Mouse (Mus musculus) forebrain, embryonic 14.5 days (tissue): ENCODE measurements around the gene Iqschfp. TPM values are rescaled to one million over a fixed set of nuclear protein-coding genes. Genes with fewer than 3 reads are reported as not detected.

Experiments used
- ATAC-seq: fragments of 200-750 bp; cut with Nextera tagmentation; 2 replicates; pipeline ENCODE4 v1.8.0; 2017; ENCODE audit warnings: mild to moderate bottlenecking, moderate library complexity
- DNase-seq: peaks from one replicate; pipeline ENCODE4 v3.0.0-alpha.2; 2015; ENCODE audit warnings: low spot score
- H3K27ac ChIP-seq: fragments of 300-500 bp; sonication (generic); 2 replicates; pipeline ENCODE4 v1.5.1; 2014; ENCODE audit warnings: low read depth, mild to moderate bottlenecking, control low read depth, low read length, moderate library complexity
- H3K27me3 ChIP-seq: fragments of 300-500 bp; sonication (generic); replicated peaks from 2 replicates; pipeline ENCODE4 v1.6.1; 2014; ENCODE audit warnings: low read length, control low read depth, mixed read lengths; ENCODE audit not compliant: control insufficient read depth, insufficient read depth
- H3K36me3 ChIP-seq: fragments of 300-500 bp; sonication (generic); 2 replicates; pipeline ENCODE4 v1.6.1; 2014; ENCODE audit warnings: low read length, control low read depth; ENCODE audit not compliant: control insufficient read depth, insufficient read depth
- H3K4me1 ChIP-seq: fragments of 300-500 bp; sonication (generic); 2 replicates; pipeline ENCODE4 v1.6.1; 2014; ENCODE audit warnings: antibody characterized with exemption, low read length, control low read depth; ENCODE audit not compliant: control insufficient read depth, insufficient read depth
- H3K4me2 ChIP-seq: fragments of 300-500 bp; sonication (generic); 2 replicates; pipeline ENCODE4 v1.6.1; 2014; ENCODE audit warnings: mild to moderate bottlenecking, control low read depth, low read length
- H3K4me3 ChIP-seq: fragments of 300-500 bp; sonication (generic); 2 replicates; pipeline ENCODE4 v1.5.1; 2014; ENCODE audit warnings: low read depth, low read length, control low read depth
- H3K9ac ChIP-seq: fragments of 300-500 bp; sonication (generic); 2 replicates; pipeline ENCODE4 v1.6.1; 2014; ENCODE audit warnings: mild to moderate bottlenecking, low read length, control low read depth, moderate library complexity
- H3K9me3 ChIP-seq: fragments of 300-500 bp; sonication (generic); replicated peaks from 2 replicates; pipeline ENCODE4 v1.6.1; 2016; ENCODE audit warnings: low read length, control low read depth, mixed read lengths; ENCODE audit not compliant: control insufficient read depth
- WGBS: fragments of 180-500 bp; shearing (Covaris S2); extraction: QIAGEN DNeasy Blood & Tissue Kit; methylation state at CpG from one replicate; pipeline ENCODE4 v1.1.7; 2014; 5-methylcytosine and 5-hydroxymethylcytosine counted together
- polyA plus RNA-seq: library from polyadenylated mRNA; unstranded; fragments of >200 nt; fragmentation: Nextera tagmentation; extraction: Ambion mirVana; gene quantifications from 2 replicates; pipeline ENCODE4 v1.2.1, GENCODE M21; 2014

Iqschfp gene
- polyA plus RNA-seq, 1 experiment from 2014 or later, result 2.8 TPM

DNA sequence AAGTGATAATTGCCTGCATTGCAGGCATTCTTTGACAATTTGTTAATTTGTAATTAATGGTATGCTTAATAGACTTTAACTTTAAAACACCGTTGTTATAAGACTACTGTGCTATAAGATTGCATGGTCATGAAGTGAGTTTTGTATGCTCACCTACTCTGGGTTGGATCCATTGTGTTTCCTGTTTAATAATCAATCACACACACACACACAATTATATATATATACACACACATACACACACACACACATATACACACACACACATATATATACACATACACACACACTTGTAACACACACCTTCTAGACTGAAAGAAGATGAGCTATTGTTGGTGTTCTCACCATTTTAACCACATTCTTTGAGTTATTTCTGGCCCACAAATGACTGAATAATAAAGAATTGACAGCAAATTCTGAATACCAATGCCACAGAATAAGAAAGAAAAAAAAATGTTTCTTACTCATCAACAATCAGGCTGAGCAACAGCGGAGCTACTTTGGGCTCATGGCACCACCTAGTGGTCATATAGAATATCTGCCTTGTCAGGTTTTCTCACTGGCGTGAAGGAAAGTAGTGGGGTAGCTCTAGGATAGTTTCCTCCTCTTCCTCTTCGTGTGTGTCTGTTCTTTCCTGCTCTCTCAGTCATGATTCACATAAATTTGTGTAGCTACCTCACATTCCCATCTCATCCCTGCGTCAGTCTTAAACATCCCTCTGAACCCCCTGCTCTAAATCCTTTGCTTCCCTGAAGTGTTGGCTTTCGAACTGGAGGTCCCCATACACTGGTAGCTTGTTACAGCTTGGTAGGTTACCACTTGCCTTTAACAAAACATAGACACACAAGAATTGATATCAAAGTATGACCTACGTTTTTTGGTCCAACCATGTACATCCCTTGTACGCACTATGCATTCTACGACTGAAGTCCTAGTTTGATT is 153.7 kb downstream of the Iqschfp start:
- H3K27ac ChIP-seq, result no peak overlapping the region
- H3K4me3 ChIP-seq, result no peak overlapping the region
- 48% methylated on average over 9 of the region's 9 CpGs for WGBS
- H3K36me3 ChIP-seq, result no peaks in the 10 kb centered on the region
- no peak overlapping the region for H3K4me2 ChIP-seq
- peak; percentile 70 for ATAC-seq
- H3K9ac ChIP-seq, result no peak overlapping the region
- DNase-seq, result peak; percentile 91
- no peaks in the 10 kb centered on the region for H3K27me3 ChIP-seq
- no peaks in the 10 kb centered on the region for H3K4me1 ChIP-seq
- H3K9me3 ChIP-seq, result no peaks in the 10 kb centered on the region

GRCm38 (mm10) chr3:68053538-68053937 is 161.5 kb downstream of the Iqschfp start:
- peak; percentile 71 for DNase-seq
- H3K4me2 ChIP-seq, result no peak overlapping the region
- H3K27me3 ChIP-seq, result 0 out of 2 replicates have a peak, but pooled peaks cover 3% of the 10 kb centered on the region
- ATAC-seq, result no peak
- no peak overlapping the region for H3K4me3 ChIP-seq
- H3K36me3 ChIP-seq, result no peaks in the 10 kb centered on the region
- WGBS, result 47% methylated on average over 2 of the region's 2 CpGs
- H3K9me3 ChIP-seq, result no peaks in the 10 kb centered on the region
- no peak overlapping the region for H3K27ac ChIP-seq
- no peaks in the 10 kb centered on the region for H3K4me1 ChIP-seq
- no peak overlapping the region for H3K9ac ChIP-seq

GRCm38 (mm10) chr3:68055071-68055470 is 163.0 kb downstream of the Iqschfp start:
- WGBS, result 63% methylated on average over 13 of the region's 13 CpGs
- H3K4me1 ChIP-seq, result no peaks in the 10 kb centered on the region
- no peaks in the 10 kb centered on the region for H3K36me3 ChIP-seq
- H3K9me3 ChIP-seq, result no peaks in the 10 kb centered on the region
- H3K27me3 ChIP-seq, result 0 out of 2 replicates have a peak, but pooled peaks cover 3% of the 10 kb centered on the region
- H3K4me2 ChIP-seq, result no peak overlapping the region
- no peak overlapping the region for H3K27ac ChIP-seq
- no peak for ATAC-seq
- DNase-seq, result no peak
- no peak overlapping the region for H3K9ac ChIP-seq
- no peak overlapping the region for H3K4me3 ChIP-seq

DNA sequence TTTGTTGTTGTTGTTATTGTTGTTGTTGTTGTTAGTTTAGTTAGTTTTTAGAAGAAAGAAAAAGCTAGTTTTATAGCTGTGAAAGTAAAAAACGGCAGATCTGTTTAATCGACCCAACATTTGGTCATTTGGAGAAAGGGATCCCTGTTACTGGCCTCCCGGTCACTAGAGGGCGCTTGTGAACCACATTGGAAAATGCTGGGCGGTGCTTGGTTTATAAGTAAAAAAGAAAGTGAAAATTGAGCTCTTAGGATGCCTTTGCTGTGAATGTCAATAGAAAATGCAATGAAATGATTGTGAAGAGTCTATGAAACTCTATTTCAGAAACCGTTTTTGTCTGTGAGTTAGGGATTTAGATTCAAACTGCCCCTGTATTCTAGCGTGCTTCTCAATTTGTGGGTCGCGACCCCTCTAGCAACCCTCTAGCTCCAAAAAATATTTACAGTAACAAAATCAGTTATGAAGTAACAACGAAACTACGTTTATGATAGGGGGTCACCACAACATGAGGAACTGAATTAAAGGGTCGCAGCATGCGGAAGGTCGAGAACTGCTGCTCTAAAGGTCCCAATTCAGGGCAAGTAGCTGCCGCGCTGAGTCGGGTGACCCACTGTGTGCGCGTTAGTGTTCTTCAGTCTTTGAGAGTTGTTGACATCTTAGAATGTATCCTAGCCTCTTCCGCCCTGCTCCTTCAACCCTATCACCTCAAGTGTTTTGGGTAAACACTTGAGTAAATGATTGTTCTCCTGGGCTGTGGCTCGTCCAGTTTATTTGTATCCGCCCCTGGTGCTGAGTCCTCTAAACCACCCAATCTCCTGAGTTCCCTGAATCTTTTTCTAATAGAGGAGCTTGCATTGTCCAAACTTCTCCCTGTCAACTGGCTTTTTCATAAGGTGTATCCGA is 164.6 kb downstream of the Iqschfp start:
- no peak for ATAC-seq
- 0 out of 2 replicates have a peak overlapping the region, but pooled peaks have one; percentile 6 for H3K4me3 ChIP-seq
- WGBS, result 50% methylated on average over 23 of the region's 23 CpGs

DNA sequence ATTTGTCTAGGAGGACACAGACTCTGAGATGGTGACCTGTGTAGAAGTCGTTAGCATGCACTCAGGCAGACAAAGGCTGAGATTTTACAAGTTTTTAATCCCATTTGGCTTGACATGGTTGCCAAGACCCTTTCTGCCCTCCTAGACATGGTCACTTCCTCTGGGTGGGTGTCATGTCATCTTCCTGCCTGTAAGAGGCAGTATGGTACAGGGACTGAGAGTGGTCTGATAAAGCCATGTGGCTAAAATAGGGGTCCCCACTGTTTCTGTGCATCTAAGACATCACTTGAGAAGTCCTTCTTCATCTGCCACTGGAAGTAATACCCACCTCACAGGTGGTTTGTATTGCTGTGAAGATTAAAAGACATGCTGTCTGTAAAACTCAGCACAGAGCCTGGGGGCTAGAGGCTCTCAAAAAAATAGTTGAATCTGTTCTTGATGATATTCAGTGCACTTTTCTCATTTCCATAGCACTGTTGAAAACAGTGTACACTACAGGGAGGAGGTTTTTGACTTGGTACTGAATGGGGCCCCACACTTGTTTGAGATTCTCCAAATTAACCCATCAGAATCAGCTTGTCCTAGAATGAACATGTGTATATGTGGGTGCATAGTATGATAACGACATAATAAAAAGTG is 167.2 kb downstream of the Iqschfp start:
- no peaks in the 10 kb centered on the region for H3K36me3 ChIP-seq
- 0 out of 2 replicates have a peak, but pooled peaks cover 3% of the 10 kb centered on the region for H3K27me3 ChIP-seq
- no peak overlapping the region for H3K4me3 ChIP-seq
- H3K4me1 ChIP-seq, result no peaks in the 10 kb centered on the region
- DNase-seq, result peak; percentile 60
- H3K9me3 ChIP-seq, result no peaks in the 10 kb centered on the region
- no peak overlapping the region for H3K27ac ChIP-seq
- H3K9ac ChIP-seq, result no peak overlapping the region
- peak; percentile 59 for ATAC-seq
- 32% methylated on average over 2 of the region's 2 CpGs for WGBS
- no peak overlapping the region for H3K4me2 ChIP-seq

More for the DNA sequence above, 164.6 kb downstream of the Iqschfp start:
- Histone ChIP-seq H3K27me3 (0 out of 2 replicates have a peak, but pooled peaks cover 3% of the 10 kb centered on the region), H3K4me2 (peak overlapping the region; percentile 33), H3K4me1 (no peaks in the 10 kb centered on the region), H3K36me3 (no peaks in the 10 kb centered on the region), H3K9me3 (no peaks in the 10 kb centered on the region), H3K9ac (no peak overlapping the region), H3K27ac (no peak overlapping the region)
- DNase-seq, result peak; percentile 86

DNA sequence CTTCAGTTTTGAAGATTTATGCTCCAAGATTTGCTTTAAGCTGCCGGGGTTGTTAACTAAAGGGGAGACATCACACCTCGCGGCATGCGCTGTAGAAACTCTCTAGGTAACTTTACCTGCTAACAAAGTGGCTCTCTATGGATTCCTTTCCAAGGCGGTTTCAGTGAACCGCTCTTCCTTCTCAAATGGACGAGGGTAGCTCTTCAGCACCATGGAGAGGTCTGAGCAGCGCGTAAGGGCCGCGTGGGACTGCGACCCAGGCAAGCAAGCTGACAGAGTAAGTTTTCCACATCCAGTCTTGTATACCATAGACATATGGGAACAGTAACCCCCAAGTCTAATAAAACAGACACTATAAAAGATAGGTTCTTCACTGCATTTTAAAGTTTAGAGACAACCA is 172.7 kb downstream of the Iqschfp start, which contains the start of gene Schip1:
Schip1 (plus strand) TSS at position 72 of the 400 bp plus-strand sequence.
- Histone ChIP-seq H3K4me3 (no peak within 1 kb of the TSS), H3K27ac (no peak within 1 kb of the TSS), H3K27me3 (no peaks in the 10 kb centered on the region), H3K9ac (no peak within 1 kb of the TSS), H3K4me1 (no peaks in the 10 kb centered on the region), H3K4me2 (no peak within 1 kb of the TSS), H3K36me3 (no peaks in the 10 kb centered on the region), H3K9me3 (no peaks in the 10 kb centered on the region)
- 31% methylated on average over 12 of the region's 12 CpGs for WGBS
- DNase-seq, result no peak
- ATAC-seq, result no peak

GRCm38 (mm10) chr3:68071395-68072386 is 179.7 kb downstream of the Iqschfp start:
- WGBS, result 20% methylated on average over 9 of the region's 9 CpGs
- ATAC-seq, result peak; percentile 92
- Histone ChIP-seq H3K36me3 (no peaks in the 10 kb centered on the region), H3K27ac (no peak overlapping the region), H3K9ac (no peak overlapping the region), H3K9me3 (no peaks in the 10 kb centered on the region), H3K4me1 (peaks cover 14% of the 10 kb centered on the region), H3K4me2 (no peak overlapping the region), H3K4me3 (no peak overlapping the region), H3K27me3 (no peaks in the 10 kb centered on the region)
- peak; percentile 96 for DNase-seq
